Mouse (Mus musculus) testis, postnatal 14 days (tissue): Measurements from ENCODE around the gene Stk39.

Experiments used
- DNase-seq: peaks from one replicate; pipeline ENCODE4 v3.0.0; 2021; ENCODE audit warnings: low spot score

The Stk39 gene

DNA sequence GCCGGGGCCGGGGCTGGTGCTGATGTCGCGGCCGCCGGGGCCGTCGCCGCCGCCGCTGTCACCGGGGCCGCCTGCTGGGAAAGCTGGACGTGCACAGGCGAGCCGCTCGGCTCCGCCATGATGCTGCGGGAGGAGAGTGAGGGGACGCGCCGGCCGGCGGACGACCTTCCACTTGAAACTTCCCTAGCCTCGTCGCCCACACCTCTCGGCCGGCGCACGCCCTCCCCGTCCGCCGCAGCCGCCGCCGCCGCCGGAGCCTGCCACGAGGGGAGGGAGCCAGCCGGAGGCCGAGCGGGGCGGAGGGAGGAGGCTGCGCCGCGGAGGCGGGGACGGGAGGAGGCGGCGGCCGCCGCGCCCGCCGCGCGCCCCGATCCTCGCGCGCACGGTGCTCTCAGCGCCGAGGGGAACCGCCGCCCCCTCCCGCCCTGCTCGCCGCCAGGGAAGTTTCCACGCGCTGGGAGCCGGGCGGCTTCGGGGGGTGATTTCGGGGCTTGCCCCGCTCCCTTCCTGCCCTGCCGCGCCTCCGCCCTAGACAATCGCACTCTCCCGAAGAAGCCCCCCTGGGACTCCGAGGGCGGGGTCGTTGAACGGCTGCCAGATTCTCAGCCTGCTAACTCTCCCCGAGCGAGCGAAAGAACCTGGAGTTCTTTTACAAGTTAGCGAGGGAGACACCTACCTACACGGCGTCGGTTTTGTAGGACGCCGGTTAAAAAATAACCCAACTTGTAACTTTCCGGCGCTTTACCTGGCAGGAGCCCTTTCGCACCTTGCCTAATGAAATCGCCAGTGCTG, at the start of gene Stk39:
Stk39 (minus strand) TSS at position 510 of the 792 bp plus-strand sequence.
- DNase-seq, result peak; percentile 82

DNA sequence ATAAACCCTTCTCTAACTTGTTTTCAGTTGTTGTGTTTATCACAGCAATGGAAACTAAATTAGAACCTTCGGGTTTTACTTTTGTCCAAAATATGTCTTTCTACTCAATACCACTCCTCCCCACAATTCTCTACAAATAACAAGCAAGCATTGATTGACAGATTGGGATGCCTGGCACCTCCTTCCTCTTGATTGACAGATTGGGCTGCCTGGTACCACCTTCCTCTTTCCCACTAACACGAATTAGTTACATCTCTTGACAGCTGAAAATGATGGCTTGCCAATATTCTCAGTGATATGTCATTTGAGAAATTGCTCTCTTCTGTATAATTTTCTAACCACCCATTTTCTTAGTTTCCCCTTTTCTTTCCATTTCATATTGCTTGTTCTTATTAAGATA, 43.3 kb upstream of the Stk39 start:
- no peak for DNase-seq

DNA sequence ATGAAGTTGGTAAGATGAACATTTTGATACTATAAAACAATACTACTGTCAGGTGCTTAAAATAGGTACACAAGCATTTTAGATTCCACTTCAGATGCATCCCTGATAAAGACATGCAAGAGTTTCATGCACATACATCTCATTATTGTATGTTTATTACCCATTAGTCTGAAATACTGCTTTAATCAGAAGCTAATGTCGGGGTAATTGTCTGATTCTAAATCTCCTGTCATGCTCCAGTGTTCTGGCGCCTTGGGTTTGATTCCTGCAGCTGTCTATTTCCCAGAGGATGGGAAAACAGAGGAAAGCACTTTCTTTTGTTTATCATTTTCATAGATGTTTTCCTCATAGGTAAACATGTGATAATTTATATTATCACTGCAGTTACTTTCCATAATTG, 31.1 kb upstream of the Stk39 start:
- no peak for DNase-seq

DNA sequence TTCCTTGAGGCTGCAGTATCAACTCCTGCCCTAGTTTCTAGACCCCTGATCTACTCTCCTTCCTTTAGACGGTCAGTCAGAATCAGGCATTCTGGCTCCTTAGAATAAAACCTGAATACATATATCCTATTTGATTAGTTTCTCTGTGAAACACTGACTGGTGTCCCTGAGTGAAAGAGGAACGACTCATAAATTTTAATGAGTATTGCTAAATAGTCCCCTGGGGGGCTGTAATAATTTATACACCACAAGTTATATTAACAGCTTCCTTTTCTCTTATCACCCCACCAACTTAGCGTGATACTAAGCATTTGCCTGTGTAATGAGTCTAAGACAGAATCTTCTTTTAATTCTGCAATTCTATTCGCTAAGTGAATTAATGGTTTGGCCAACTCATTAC, 30.7 kb upstream of the Stk39 start:
- no peak for DNase-seq

DNA sequence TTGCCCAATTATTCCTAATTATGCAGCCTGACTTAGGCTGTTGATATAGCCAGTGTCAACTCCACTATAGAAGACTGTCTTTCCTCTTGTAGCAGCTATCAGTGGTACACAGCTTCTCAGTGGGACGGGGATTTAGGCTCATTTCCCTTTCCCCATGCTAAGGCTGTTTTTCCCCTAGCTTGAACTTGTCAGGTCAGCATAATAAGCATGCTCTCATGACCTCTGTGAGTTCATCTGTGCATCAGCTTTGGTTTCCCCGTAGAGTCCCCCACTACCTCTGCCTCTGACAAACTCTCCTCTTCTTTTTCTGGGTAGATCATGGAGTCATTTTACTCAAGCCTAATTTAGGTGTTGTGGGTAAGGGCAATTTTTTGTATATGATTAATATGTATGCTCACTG, 30.2 kb upstream of the Stk39 start:
- no peak for DNase-seq

DNA sequence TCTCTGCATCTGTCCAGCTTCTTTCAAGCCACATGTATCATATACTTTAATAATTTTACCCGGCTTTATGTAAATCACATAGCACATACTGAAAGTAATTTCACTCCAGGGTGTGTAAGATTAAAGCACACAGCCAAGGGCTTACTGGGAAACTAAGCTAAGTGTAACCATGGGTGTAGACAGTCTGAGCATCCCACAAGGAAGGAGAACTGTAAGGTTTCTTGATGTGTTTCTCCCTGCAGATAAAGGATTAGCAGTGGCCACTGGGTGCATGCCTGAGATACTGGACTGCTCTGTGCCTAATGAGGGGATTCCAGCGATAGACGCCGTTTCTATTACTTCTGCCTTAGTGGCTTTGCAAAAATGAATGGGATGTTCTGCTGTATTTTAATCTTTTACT, 14.2 kb upstream of the Stk39 start:
- DNase-seq, result no peak

DNA sequence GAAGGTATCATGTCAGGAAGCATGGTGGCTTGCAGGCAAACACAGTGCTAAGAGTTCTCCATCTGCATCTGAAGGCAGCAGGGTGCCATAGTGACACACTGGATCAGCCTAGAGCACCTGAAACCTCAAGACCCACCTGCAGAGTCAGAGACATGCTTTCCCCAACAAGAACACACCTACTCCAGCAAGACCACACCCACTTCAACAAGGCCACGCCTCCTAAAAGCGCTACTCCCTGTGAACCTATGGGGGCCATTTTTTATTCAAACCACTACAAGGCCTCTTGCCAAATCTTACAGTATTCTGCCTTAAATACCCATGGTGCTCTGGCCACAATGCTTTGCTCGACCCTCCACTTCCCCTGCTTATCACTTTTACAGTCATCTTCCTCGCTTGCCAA, 13.1 kb upstream of the Stk39 start:
- no peak for DNase-seq

DNA sequence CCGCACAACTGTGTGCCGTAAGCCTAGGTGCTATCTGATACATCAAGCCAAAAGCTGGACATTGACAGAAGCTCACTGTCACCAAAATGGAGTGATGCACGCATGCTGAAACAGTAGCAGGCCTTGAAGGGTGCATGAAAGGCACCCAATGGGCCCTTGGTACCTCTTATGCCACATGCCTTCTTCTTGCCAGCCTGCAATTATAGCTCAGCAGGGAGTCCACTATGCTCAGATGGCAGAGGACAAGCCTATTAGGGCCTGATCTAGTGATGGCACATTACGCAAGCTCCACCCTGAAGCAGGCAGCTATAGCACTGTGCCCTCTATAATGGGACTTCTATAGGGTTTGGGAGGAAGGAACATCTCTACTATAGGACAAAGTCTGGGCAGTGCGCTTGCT, 10.8 kb upstream of the Stk39 start:
- no peak for DNase-seq

DNA sequence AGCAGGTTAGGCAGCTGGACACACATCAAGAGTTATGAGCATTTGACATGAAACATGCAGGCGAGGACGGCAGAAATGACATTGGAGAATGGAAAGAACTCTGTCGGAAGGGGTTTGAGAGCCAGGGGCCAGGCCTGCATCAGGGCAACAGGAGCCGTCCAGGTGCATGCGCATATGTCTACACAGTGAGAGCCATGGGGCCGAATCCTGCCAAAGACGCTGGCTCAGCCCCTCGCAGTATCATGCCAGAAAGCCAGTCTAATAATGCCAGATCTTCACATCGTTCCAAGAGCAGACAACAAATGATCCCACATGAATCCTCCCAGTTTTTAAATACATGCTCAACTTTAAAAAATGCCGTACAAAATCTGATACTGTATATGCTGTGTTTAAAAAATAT, 7.8 kb upstream of the Stk39 start:
- DNase-seq, result no peak

DNA sequence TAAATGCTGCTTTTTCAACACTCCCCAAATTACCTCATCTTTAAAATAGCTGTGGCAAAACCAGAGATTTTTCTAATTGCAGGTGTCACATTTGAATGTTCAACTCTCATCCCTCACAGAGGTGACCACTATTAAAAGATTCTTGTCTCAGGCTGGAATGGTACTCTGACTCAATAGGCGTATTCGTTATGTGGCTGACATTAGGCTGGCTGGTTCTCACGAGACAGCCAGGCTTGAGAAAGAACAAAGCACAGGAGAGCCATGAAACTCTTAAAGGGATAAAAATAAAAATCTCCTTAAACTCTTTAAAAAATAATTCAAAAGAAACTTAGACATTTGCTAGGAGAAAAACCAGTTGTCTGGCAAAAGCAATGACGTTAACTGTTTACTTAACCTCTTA, 853 bp upstream of the Stk39 start:
- DNase-seq, result no peak

DNA sequence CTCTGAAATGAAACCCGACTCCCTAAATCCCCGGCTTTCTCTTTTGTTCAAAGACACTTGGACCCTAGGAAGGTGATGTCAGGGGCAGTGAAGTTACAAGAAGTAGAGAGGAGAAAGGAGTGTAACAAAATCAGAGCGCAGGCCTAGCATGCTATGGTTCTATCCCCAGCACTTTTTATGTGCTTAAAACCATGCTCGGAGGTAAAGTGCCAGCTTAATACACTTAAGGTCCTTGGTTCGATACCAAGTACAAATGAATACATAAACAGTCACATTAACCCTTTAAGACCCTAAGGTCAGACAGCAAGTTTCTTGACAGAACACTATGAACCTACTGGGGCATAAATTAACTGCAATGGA, 463 bp upstream of the Stk39 start:
- no peak for DNase-seq

DNA sequence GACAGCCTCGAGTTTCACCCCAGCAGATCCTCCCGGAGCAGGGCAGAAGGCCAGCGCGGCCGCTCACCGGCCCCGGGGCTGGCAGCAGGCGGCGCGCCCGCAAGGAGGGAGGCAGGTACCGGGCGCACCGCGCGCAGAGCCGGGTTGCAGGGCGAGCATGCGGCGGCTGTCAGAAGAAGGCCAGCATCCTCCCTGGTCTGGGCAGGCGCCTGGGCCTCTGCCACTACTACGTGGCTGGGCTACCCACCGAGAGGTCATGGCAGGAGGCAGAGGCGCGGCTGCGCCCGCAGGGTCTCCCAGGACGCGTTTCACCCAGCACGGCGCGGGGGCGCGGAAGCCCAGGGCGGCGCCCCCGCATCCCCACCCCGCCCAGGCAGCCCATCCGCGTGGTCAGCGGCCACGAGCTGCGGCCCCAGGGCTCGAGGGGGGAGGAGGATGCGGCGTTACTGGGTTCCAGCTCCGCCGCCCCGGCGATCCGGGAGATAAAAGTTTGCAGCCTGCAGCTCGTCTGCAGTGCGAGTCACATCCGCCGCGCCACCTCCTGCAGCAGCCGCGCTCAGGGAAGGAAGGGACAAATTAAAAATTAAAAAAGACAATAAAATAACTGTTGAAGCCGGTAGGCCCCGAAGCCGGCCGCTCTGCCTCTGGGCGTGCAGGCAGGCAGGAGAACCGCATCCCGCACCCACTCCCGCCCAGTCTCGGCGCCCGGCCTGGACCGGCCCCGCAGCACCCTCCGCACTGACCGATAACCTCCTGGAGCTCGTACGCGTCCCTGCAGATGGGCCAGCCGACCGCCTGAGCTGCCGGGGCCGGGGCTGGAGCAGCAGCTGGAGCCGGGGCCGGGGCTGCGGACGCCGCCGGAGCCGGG, 943 bp downstream of the Stk39 start:
- DNase-seq, result peak; percentile 68

DNA sequence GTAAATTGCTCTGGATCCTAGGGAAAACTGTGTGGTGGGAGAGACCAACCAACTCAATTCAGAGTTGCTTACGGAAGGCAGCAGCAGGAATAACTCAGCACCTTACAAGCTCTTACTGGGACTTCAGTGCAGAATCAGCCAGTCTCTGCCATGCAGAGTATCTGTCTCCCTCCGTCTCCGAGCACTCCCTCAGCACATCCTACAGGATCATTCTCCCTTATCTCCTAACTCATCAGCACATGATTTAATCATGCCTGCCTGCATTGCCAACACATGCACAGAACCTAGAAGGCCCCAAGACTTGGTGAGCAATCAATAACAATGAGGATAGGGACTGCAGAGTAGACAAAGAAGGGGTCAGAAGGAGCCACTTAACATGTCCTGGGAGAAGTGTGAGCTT, 2.6 kb downstream of the Stk39 start:
- DNase-seq, result no peak

DNA sequence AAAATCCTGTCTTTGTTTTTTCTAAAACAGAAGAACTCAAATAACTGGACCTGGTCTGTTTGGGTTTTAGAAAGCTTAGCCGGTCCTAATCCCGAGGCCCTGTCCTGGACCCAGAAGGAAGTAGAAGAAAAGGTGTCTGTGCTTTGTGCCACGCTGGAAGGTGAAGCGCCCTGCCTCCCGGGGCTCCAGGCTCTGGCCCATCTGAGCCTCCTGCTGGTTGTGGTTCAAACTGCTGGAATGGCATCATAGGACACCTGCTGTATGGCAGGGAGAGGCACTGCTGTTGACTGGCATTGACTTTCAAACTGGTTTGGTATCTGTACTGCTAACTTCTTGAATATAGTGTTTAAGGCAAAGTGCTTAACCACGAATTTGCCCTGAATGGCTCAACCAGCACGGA, 3.4 kb downstream of the Stk39 start:
- DNase-seq, result no peak

DNA sequence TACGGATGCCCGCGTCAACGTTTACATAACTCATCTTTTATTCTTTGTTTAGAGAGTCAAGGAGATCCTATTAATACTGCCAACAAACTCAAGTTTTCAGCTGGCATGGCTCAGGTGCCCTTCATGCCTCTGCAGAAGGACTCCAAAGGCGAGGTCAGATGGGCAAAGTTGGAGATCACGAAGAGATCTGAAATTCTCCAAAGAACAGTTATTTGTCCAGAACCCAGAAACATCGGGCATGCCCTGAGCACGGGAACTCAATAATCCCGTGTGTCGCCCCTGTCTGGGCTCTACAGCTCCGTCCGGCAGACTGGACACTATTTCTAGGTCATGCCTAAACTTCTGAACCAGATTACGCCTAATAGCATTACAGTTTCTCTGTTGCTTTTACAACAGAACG, 3.8 kb downstream of the Stk39 start:
- no peak for DNase-seq

DNA sequence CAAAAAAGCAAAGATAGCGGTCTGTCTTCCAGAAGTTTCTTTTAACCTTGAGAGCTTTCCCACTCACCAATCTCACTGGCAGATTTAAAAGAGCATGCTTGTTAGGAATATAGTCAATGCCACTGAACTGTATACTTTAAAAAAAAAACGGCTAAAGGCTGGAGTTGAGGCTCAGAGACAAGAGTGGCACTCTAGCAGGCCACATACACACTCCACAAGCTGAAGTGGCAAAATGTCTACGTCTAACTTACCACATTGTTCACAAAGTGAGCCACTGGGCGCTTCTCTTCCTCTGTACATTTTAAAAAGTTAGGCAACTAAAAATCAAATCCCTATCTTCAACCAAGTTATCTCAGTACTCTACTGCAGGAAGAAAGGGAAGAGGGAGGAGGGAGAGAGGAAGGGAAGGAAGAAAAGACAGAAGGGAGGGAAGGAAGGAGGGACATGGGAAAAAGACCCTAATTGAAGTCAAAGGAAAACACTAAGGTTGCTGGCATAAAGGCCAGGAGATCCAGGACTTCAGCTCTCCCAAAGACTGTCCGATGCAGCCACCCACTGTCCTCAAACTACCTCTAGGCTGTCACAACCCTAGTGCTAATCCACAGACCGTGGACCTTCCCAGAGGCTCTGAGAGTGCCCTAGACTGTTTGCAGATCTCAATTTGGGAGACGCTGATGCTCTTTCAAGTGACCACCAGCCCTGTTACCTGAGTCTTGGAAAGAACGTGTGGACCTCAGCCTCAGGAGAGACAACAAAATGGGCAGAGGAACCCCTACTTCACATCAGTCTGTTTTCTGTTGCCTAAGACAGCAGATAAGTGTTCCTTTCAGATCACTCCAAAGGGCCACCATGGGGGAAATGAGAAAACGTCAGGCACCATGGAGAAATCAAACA, 4.7 kb downstream of the Stk39 start:
- DNase-seq, result no peak

DNA sequence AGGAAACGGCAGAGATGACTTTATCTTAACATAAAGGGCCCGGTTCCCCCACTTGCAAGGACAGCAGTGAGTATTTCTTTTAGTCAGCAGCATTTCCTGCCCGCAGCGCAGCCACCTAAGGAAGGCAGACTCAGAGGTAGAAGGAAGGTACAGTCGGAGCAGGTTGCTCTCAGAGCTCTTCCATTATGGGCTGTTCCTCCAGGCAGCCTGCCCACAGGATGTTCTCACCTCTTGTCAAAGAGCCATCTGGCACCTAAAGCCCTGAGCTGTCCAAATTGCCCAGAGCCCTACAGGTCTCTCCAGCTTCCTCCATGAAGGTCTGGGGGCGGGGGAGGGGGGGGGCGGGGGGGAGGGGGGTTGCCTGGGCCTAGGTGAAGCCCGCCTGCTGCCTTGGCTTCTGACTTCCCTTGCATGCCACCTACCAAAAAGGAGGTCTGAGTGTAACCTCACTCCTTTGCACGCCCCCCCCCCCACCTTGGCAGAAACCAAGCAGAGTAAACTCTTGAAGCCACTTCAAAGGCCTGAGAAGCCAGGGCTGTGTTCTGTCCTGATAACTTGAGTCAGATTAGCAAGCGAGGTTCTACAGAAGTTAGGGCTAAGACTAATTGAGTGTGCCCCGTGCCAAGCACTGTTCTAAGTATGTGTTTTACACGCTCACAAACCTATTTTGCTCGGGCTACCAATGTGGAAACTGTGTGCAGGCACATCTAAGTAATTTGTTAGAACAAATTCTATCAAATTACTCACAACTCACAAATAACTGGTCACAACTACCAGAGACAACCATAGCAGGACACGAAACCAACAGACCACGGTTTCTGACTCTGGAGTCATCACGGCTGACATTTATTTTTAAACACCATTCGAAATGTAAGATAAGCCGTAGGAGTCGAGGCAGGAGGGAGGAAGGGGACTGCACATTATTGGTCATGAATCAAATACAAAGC, 5.7 kb downstream of the Stk39 start:
- DNase-seq, result peak; percentile 56

DNA sequence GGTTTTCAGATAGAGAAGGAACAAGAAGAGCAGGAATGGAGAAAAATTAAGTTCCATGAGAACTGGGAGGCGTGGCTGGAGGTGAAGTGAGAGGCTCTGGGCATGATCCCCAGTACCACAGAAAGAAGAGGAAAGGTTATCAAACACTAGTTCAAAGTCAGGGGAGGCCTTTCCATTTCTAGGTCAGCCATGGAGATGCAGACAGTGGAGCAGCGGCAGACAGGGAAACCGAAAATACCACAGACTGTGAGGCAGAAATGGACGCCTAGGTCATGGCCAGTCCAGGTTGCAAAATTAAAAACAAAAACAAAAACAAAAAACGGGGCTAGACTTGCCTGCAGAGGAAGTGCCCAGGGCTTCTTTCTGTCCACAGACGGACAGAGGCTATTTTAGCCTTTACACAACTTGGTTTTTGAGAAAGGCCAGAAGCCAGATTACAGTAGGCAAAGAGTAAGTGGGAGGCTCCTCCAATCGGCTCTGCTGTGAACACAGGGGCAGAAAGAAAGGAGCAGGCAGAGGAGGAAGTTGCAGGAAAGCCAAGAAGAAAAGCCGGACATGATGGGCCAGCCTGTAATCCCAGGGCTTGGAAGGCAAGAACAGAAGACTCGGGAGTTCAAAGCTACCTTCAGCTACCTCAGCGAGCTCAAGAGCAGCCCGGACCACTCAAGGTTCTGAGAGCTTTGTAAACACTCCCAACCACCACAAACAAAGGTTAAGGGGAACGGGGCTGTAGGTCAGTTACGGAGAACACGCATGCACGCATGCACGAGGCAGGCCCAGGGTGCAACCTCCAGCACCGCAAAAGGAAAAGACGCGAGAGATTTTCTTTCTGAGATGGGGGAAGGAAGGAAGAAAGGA, 6.6 kb downstream of the Stk39 start:
- no peak for DNase-seq

DNA sequence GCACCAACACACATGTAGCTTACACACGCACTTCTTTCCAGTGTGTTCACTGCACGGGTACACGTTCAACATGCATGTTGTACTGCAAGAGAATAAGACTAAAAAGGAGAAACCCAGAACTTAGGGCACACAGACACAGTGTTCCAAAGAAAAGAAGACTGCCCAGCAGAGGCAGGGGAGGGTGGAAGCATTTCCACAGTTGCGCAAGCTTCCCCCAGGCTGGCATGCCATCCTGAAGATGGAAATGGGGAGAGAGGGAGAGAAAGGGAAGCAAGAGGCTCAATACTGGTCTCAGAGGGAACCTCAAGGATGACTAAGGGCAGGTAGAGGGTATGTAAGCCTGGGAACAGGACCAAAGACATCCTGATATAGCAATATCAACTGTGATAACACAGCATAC, 7.6 kb downstream of the Stk39 start:
- no peak for DNase-seq

DNA sequence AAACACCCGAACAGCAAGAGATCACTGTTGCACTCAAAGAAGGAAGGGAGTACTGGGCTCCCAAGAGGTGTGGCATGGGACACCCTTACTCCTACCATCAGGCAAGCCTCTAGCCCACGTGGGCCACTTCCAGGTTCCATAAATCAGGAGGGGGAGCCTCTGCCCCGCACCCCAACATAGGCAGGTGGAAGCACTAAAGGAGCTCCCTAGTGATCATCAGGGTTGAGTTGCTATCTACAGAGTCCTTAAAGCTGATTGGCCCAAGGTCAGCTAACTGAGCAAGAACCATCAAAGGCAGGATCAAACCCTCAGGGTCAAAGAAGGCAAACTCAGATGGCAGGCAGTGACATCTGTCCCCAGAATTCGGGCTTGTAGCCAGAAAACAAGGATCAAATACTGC, 8.3 kb downstream of the Stk39 start:
- DNase-seq, result no peak
